Mouse (Mus musculus) MEL (cell line): Measurements from ENCODE around the gene Trim46. TPM values are rescaled to one million over a fixed set of nuclear protein-coding genes. Genes with fewer than 3 reads are reported as not detected.

Experiments
- DNase-seq: peaks from one replicate; pipeline ENCODE4 v3.0.0; 2011; ENCODE audit warnings: low read depth, low spot score
- H3K27ac ChIP-seq: 2 replicates; pipeline ENCODE4 v1.5.1; 2012; ENCODE audit warnings: low read depth, mild to moderate bottlenecking, control low read depth, low read length, moderate library complexity; ENCODE audit not compliant: control insufficient read depth
- H3K27me3 ChIP-seq, 2 experiments: fragments of 150-350 bp in 1 of 2; sonication (generic) in 1 of 2; 2 replicates each; pipeline ENCODE4 v1.6.1; 2012; ENCODE audit warnings: low read length in 2 of 2, mild to moderate bottlenecking in 2 of 2, improper control_type of control experiment in 1 of 2, moderate library complexity in 1 of 2; ENCODE audit not compliant: insufficient read depth in 2 of 2, control insufficient read depth in 1 of 2
- H3K36me3 ChIP-seq, 2 experiments: 2 replicates each; pipeline ENCODE4 v1.6.1; 2012 to 2014; ENCODE audit warnings: low read length in 2 of 2, improper control_type of control experiment in 1 of 2, inconsistent platforms in 1 of 2, mild to moderate bottlenecking in 1 of 2; ENCODE audit not compliant: insufficient read depth in 2 of 2, control insufficient read depth in 1 of 2
- H3K4me1 ChIP-seq, 2 experiments: fragments of 150-350 bp in 1 of 2; sonication (generic) in 1 of 2; 2 replicates each; pipeline ENCODE4 v1.6.1; 2012; ENCODE audit warnings: low read length in 2 of 2, improper control_type of control experiment in 1 of 2, mild to moderate bottlenecking in 1 of 2; ENCODE audit not compliant: insufficient read depth in 2 of 2, control insufficient read depth in 1 of 2
- H3K4me3 ChIP-seq, 2 experiments: fragments of 150-350 bp in 1 of 2; sonication (generic) in 1 of 2; 2 replicates each; pipeline ENCODE4 v1.5.1; 2012; ENCODE audit warnings: low read depth in 2 of 2, low read length in 2 of 2, mild to moderate bottlenecking in 2 of 2, moderate library complexity in 2 of 2, control low read depth in 1 of 2, improper control_type of control experiment in 1 of 2; ENCODE audit not compliant: control insufficient read depth in 1 of 2, insufficient read depth in 1 of 2
- H3K79me2 ChIP-seq: 2 replicates; pipeline ENCODE4 v1.6.1; 2012; ENCODE audit warnings: mild to moderate bottlenecking, low read length, moderate library complexity; ENCODE audit not compliant: control insufficient read depth, poor library complexity, insufficient read depth
- H3K9ac ChIP-seq: 2 replicates; pipeline ENCODE4 v1.6.1; 2012; ENCODE audit warnings: low read depth, mild to moderate bottlenecking, control low read depth, low read length, moderate library complexity; ENCODE audit not compliant: control insufficient read depth, poor library complexity, severe bottlenecking
- H3K9me3 ChIP-seq: fragments of 150-350 bp; sonication (generic); replicated peaks from 2 replicates; pipeline ENCODE4 v1.6.1; 2012; ENCODE audit warnings: mild to moderate bottlenecking, low read length, improper control_type of control experiment, moderate library complexity; ENCODE audit not compliant: insufficient read depth
- BHLHE40 ChIP-seq: IDR thresholded peaks from 2 replicates; pipeline ENCODE4 v1.6.1; 2012; ENCODE audit warnings: low read depth, mild to moderate bottlenecking, inconsistent platforms, low read length, improper control_type of control experiment, borderline replicate concordance
- CHD1 ChIP-seq: IDR thresholded peaks from 2 replicates; pipeline ENCODE4 v1.6.1; 2012; ENCODE audit warnings: low read depth, mild to moderate bottlenecking, inconsistent platforms, low read length, improper control_type of control experiment
- CHD2 ChIP-seq: IDR thresholded peaks from 2 replicates; pipeline ENCODE4 v1.6.1; 2011; ENCODE audit warnings: low read length, improper control_type of control experiment
- CTCF ChIP-seq, 3 experiments: IDR thresholded peaks in 2 of 3; conservative IDR thresholded peaks in 1 of 3; 2 replicates each; pipeline ENCODE4 v1.5.1; 2011 to 2012; ENCODE audit warnings: low read length in 3 of 3, low read depth in 2 of 3, mild to moderate bottlenecking in 2 of 3, improper control_type of control experiment in 1 of 3, inconsistent platforms in 1 of 3, mixed read lengths in 1 of 3, moderate library complexity in 1 of 3; ENCODE audit not compliant: control insufficient read depth in 1 of 3, insufficient read depth in 1 of 3, poor library complexity in 1 of 3, severe bottlenecking in 1 of 3
- ELF1 ChIP-seq: IDR thresholded peaks from 2 replicates; pipeline ENCODE4 v1.6.1; 2014; ENCODE audit warnings: low read depth, mild to moderate bottlenecking, inconsistent platforms, low read length, improper control_type of control experiment, moderate library complexity
- EP300 ChIP-seq, 2 experiments: IDR thresholded peaks; 2 replicates each; pipeline ENCODE4 v1.6.1; 2011; ENCODE audit warnings: improper control_type of control experiment in 2 of 2, low read length in 2 of 2, low read depth in 1 of 2, mild to moderate bottlenecking in 1 of 2
- GATA1 ChIP-seq: IDR thresholded peaks from 2 replicates; pipeline ENCODE4 v1.6.1; 2011; ENCODE audit warnings: low read depth, low read length, improper control_type of control experiment
- HCFC1 ChIP-seq: IDR thresholded peaks from 2 replicates; pipeline ENCODE4 v1.6.1; 2012; ENCODE audit warnings: low read depth, mild to moderate bottlenecking, inconsistent platforms, low read length, improper control_type of control experiment, moderate library complexity
- JUND ChIP-seq: IDR thresholded peaks from 2 replicates; pipeline ENCODE4 v1.6.1; 2011; ENCODE audit warnings: low read depth, mild to moderate bottlenecking, improper control_type of control experiment, low read length
- KAT2A ChIP-seq: conservative IDR thresholded peaks from 2 replicates; pipeline ENCODE4 v1.6.1; 2012; ENCODE audit warnings: low read depth, low read length, improper control_type of control experiment, inconsistent platforms
- MAZ ChIP-seq: IDR thresholded peaks from 2 replicates; pipeline ENCODE4 v1.6.1; 2012; ENCODE audit warnings: low read depth, mild to moderate bottlenecking, inconsistent platforms, low read length, improper control_type of control experiment
- MEF2A ChIP-seq: IDR thresholded peaks from 2 replicates; pipeline ENCODE4 v1.6.1; 2014; ENCODE audit warnings: low read depth, mild to moderate bottlenecking, inconsistent platforms, low read length, improper control_type of control experiment; ENCODE audit not compliant: poor library complexity, insufficient replicate concordance, severe bottlenecking; ENCODE audit errors: extremely low read depth
- MYB ChIP-seq: IDR thresholded peaks from 2 replicates; pipeline ENCODE4 v1.6.1; 2011; ENCODE audit warnings: mild to moderate bottlenecking, low read depth, low read length, improper control_type of control experiment
- MYC ChIP-seq: IDR thresholded peaks from 2 replicates; pipeline ENCODE4 v1.6.1; 2011; ENCODE audit warnings: low read depth, mild to moderate bottlenecking, low read length, improper control_type of control experiment, moderate library complexity
- NELFE ChIP-seq: IDR thresholded peaks from 2 replicates; pipeline ENCODE4 v1.6.1; 2011; ENCODE audit warnings: low read depth, low read length, improper control_type of control experiment
- NRF1 ChIP-seq: IDR thresholded peaks from 2 replicates; pipeline ENCODE4 v1.6.1; 2014; ENCODE audit warnings: low read depth, mild to moderate bottlenecking, inconsistent platforms, low read length, improper control_type of control experiment, moderate library complexity; ENCODE audit not compliant: poor library complexity, insufficient read depth, severe bottlenecking
- POLR2A ChIP-seq, 2 experiments: IDR thresholded peaks; 2 replicates each; pipeline ENCODE4 v1.6.1; 2011 to 2012; ENCODE audit warnings: low read length in 2 of 2, mild to moderate bottlenecking in 2 of 2, control low read depth in 1 of 2, improper control_type of control experiment in 1 of 2, low read depth in 1 of 2, moderate library complexity in 1 of 2; ENCODE audit not compliant: control insufficient read depth in 1 of 2, insufficient read depth in 1 of 2, poor library complexity in 1 of 2
- POLR2AphosphoS5 ChIP-seq: IDR thresholded peaks from 2 replicates; pipeline ENCODE4 v1.6.1; 2012; ENCODE audit warnings: low read depth, borderline replicate concordance, mild to moderate bottlenecking, inconsistent platforms, low read length, moderate library complexity, mixed read lengths
- RAD21 ChIP-seq: IDR thresholded peaks from 2 replicates; pipeline ENCODE4 v1.6.1; 2011; ENCODE audit warnings: mild to moderate bottlenecking, low read depth, low read length, improper control_type of control experiment
- RCOR1 ChIP-seq: IDR thresholded peaks from 2 replicates; pipeline ENCODE4 v1.6.1; 2012; ENCODE audit warnings: low read depth, mild to moderate bottlenecking, inconsistent platforms, low read length, improper control_type of control experiment
- SIN3A ChIP-seq: IDR thresholded peaks from 2 replicates; pipeline ENCODE4 v1.6.1; 2012; ENCODE audit warnings: low read length, improper control_type of control experiment, inconsistent platforms
- SMC3 ChIP-seq: IDR thresholded peaks from 2 replicates; pipeline ENCODE4 v1.6.1; 2011; ENCODE audit warnings: low read depth, low read length, improper control_type of control experiment
- TAL1 ChIP-seq: IDR thresholded peaks from 2 replicates; pipeline ENCODE4 v1.6.1; 2012; ENCODE audit warnings: mild to moderate bottlenecking, inconsistent platforms, low read length, moderate library complexity, mixed read lengths
- TBP ChIP-seq: IDR thresholded peaks from 2 replicates; pipeline ENCODE4 v1.8.0; 2011; ENCODE audit warnings: low read depth, low read length, improper control_type of control experiment
- TCF12 ChIP-seq: IDR thresholded peaks from 2 replicates; pipeline ENCODE4 v1.6.1; 2014; ENCODE audit warnings: low read depth, mild to moderate bottlenecking, inconsistent platforms, low read length, improper control_type of control experiment, moderate library complexity
- UBTF ChIP-seq: IDR thresholded peaks from 2 replicates; pipeline ENCODE4 v1.6.1; 2012; ENCODE audit warnings: low read depth, mild to moderate bottlenecking, inconsistent platforms, low read length, improper control_type of control experiment, moderate library complexity, borderline replicate concordance; ENCODE audit not compliant: insufficient read depth
- USF2 ChIP-seq, 2 experiments: IDR thresholded peaks; 2 replicates each; pipeline ENCODE4 v1.6.1; 2011 to 2012; ENCODE audit warnings: improper control_type of control experiment in 2 of 2, low read length in 2 of 2, borderline replicate concordance in 1 of 2, inconsistent platforms in 1 of 2, low read depth in 1 of 2, mild to moderate bottlenecking in 1 of 2; ENCODE audit not compliant: insufficient read depth in 1 of 2
- ZC3H11A ChIP-seq: IDR thresholded peaks from 2 replicates; pipeline ENCODE4 v1.6.1; 2012; ENCODE audit warnings: low read depth, mild to moderate bottlenecking, inconsistent platforms, low read length, improper control_type of control experiment
- ZMIZ1 ChIP-seq: IDR thresholded peaks from 2 replicates; pipeline ENCODE4 v1.6.1; 2012; ENCODE audit warnings: low read depth, mild to moderate bottlenecking, inconsistent platforms, low read length, improper control_type of control experiment, moderate library complexity
- polyA plus RNA-seq, 2 experiments: library from polyadenylated mRNA; stranded (reverse) in 1 of 2; unstranded in 1 of 2; fragments of >175 nt in 1 of 2; fragments of >200 nt in 1 of 2; gene quantifications; 2 replicates each; pipeline versions ENCODE4 v1.2.1 to v1.2.4; 2012; ENCODE audit warnings: low replicate concordance in 2 of 2, low read depth in 1 of 2; ENCODE audit not compliant: insufficient read length in 2 of 2, insufficient read depth in 1 of 2, missing spikeins in 1 of 2
- total RNA-seq: library from RNA; depleted of rRNA; stranded (reverse); fragments of 300-350 nt; gene quantifications from 2 replicates; pipeline ENCODE4 v1.2.3, GENCODE M21; 2012

Gene Trim46
- total and polyA plus RNA-seq, 3 experiments = 3.3 to 7.7 TPM; not detected in 1

- H3K27me3 ChIP-seq = no peaks in the 10 kb centered on the region
- TF ChIP-seq RCOR1 (no peak), CTCF (IDR thresholded peaks at IDR 0.05 in 2 of 3, conservative IDR thresholded peaks at IDR 0.05 in 1 of 3; ENCODE audit: control insufficient read depth in 1 of 3, insufficient read depth in 1 of 3, low read depth in 2 of 3, low read length in 3 of 3, poor library complexity in 1 of 3, severe bottlenecking in 1 of 3) (no peak), HCFC1 (no peak), RAD21 (no peak), POLR2AphosphoS5 (no peak), MYB (no peak), UBTF (no peak), USF2 (IDR thresholded peaks at IDR 0.05; ENCODE audit: borderline replicate concordance in 1 of 2, insufficient read depth in 1 of 2, low read depth in 1 of 2, low read length in 2 of 2) (no peak), TBP (no peak), JUND (no peak), TCF12 (no peak), ELF1 (no peak), MEF2A (no peak), TAL1 (no peak), MYC (no peak), SIN3A (no peak), ZMIZ1 (no peak)
- no peak overlapping the region for H3K27ac ChIP-seq
- peaks cover 0 to 12% of the 10 kb centered on the region in 2 experiments; a peak in 2 of 4 replicates for H3K36me3 ChIP-seq
- no peaks in the 10 kb centered on the region for H3K79me2 ChIP-seq
- H3K4me1 ChIP-seq = peaks cover 5 to 18% of the 10 kb centered on the region in 2 experiments; a peak in 3 of 4 replicates
- no peak overlapping the region for H3K9ac ChIP-seq
- DNase-seq = no peak
- no peak overlapping the region for H3K4me3 ChIP-seq
- no peaks in the 10 kb centered on the region for H3K9me3 ChIP-seq
Measured at GRCm38 (mm10) chr3:89236516-89236915, 9.6 kb downstream of the Trim46 start.

GRCm38 (mm10) chr3:89233562-89234110, 12.5 kb downstream of the Trim46 start:
- H3K4me1 ChIP-seq = peaks cover 5 to 18% of the 10 kb centered on the region in 2 experiments
- no peaks in the 10 kb centered on the region for H3K9me3 ChIP-seq
- H3K9ac ChIP-seq = no peak overlapping the region
- H3K27ac ChIP-seq = no peak overlapping the region
- peaks cover 0 to 13% of the 10 kb centered on the region in 2 experiments; a peak in 2 of 4 replicates for H3K36me3 ChIP-seq
- no peaks in the 10 kb centered on the region for H3K27me3 ChIP-seq
- peak; percentile 76 for DNase-seq
- H3K79me2 ChIP-seq = no peaks in the 10 kb centered on the region
- no peak overlapping the region for H3K4me3 ChIP-seq
- TF ChIP-seq HCFC1 (0 out of 2 replicates have a peak, but pooled peaks have one; percentile 18), EP300 (IDR thresholded peaks at IDR 0.05; ENCODE audit: low read depth in 1 of 2, low read length in 2 of 2) (peak; percentile 92), POLR2AphosphoS5 (no peak), JUND (no peak), POLR2A (IDR thresholded peaks at IDR 0.05; ENCODE audit: control insufficient read depth in 1 of 2, insufficient read depth in 1 of 2, low read depth in 1 of 2, low read length in 2 of 2, poor library complexity in 1 of 2) (no peak), SMC3 (no peak; the same call in 1 of the 2 replicates), TCF12 (peak; percentile 96), ELF1 (peak; percentile 48; the same call in 1 of the 2 replicates), MAZ (no peak; the same call in 1 of the 2 replicates), UBTF (no peak), KAT2A (no peak), GATA1 (peak; percentile 91), CHD2 (no peak), NRF1 (no peak), MEF2A (peak; percentile 83; the same call in 1 of the 2 replicates), ZC3H11A (no peak), NELFE (no peak), BHLHE40 (peak; percentile 52; the same call in 1 of the 2 replicates), USF2 (IDR thresholded peaks at IDR 0.05; ENCODE audit: borderline replicate concordance in 1 of 2, insufficient read depth in 1 of 2, low read depth in 1 of 2, low read length in 2 of 2) (no peak), CHD1 (no peak)
